Mouse (Mus musculus) midbrain, embryonic 11.5 days (tissue): Measurements from ENCODE around the gene Gorab. TPM values are rescaled to one million over a fixed set of nuclear protein-coding genes. Genes with fewer than 3 reads are reported as not detected.

Experiments
- ATAC-seq: fragments of 200-750 bp; cut with Nextera tagmentation; 2 replicates; pipeline ENCODE4 v1.8.0; 2017; ENCODE audit warnings: moderate TSS enrichment, moderate library complexity; ENCODE audit not compliant: low FRiP score
- DNase-seq: peaks from one replicate; pipeline ENCODE4 v3.0.0; 2015; ENCODE audit warnings: low spot score; ENCODE audit errors: missing footprints
- H3K27ac ChIP-seq: fragments of 300-500 bp; sonication (generic); 2 replicates; pipeline ENCODE4 v1.5.1; 2014; ENCODE audit warnings: low read depth, low read length
- H3K27me3 ChIP-seq: fragments of 300-500 bp; sonication (generic); 2 replicates; pipeline ENCODE4 v1.6.1; 2014; ENCODE audit warnings: mild to moderate bottlenecking, low read length, moderate library complexity, mixed read lengths; ENCODE audit not compliant: control insufficient read depth, insufficient read depth
- H3K36me3 ChIP-seq: fragments of 300-500 bp; sonication (generic); 2 replicates; pipeline ENCODE4 v1.6.1; 2014; ENCODE audit warnings: mild to moderate bottlenecking, low read length, moderate library complexity, mixed read lengths; ENCODE audit not compliant: control insufficient read depth, insufficient read depth
- H3K4me1 ChIP-seq: fragments of 300-500 bp; sonication (generic); 2 replicates; pipeline ENCODE4 v1.6.1; 2014; ENCODE audit warnings: low read length; ENCODE audit not compliant: control insufficient read depth, insufficient read depth
- H3K4me2 ChIP-seq: fragments of 300-500 bp; sonication (generic); 2 replicates; pipeline ENCODE4 v1.6.1; 2014; ENCODE audit warnings: mild to moderate bottlenecking, moderate library complexity
- H3K4me3 ChIP-seq: fragments of 300-500 bp; sonication (generic); 2 replicates; pipeline ENCODE4 v1.5.1; 2014; ENCODE audit warnings: low read depth, low read length
- H3K9ac ChIP-seq: fragments of 300-500 bp; sonication (generic); 2 replicates; pipeline ENCODE4 v1.6.1; 2014; ENCODE audit warnings: low read length
- H3K9me3 ChIP-seq: fragments of 300-500 bp; sonication (generic); 2 replicates; pipeline ENCODE4 v1.6.1; 2016; ENCODE audit warnings: low read length; ENCODE audit not compliant: control insufficient read depth
- WGBS: fragments of 180-500 bp; shearing (Covaris S2); extraction: QIAGEN DNeasy Blood & Tissue Kit; methylation state at CpG from one replicate; pipeline ENCODE4 v1.1.7; 2014; 5-methylcytosine and 5-hydroxymethylcytosine counted together
- polyA plus RNA-seq: library from polyadenylated mRNA; unstranded; fragments of >200 nt; fragmentation: Nextera tagmentation; extraction: Ambion mirVana; gene quantifications from 2 replicates; pipeline ENCODE4 v1.2.1, GENCODE M21; 2014

Gorab gene
- polyA plus RNA-seq, 1 experiment from 2014 or later, result 27.9 TPM

DNA sequence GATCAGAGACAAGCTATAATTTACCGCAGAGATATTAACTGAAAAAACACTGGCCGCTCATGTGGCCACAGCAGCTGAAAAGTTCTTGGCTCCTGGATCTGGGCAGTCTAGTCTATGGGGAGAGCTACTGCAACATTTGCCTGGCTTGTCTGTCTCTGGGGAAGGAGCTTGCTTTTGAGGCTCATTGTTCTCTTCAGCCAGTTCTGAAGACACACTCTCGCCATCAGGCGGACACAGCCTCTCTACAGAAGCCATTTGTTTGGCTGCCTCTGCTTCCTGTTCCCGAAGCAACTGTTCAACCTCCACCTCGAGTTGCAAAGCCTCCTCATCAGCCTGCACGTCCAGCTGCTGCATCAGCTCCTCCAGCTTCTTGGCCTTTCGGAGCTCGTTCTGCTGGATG is 17.3 kb downstream of the Gorab start:
- ATAC-seq (no peak), DNase-seq (no peak)
- Histone ChIP-seq H3K9me3 (no peaks in the 10 kb centered on the region), H3K4me1 (no peaks in the 10 kb centered on the region), H3K4me2 (no peak overlapping the region), H3K36me3 (peaks cover 6% of the 10 kb centered on the region; the same call in 1 of the 2 replicates), H3K9ac (no peak overlapping the region), H3K27ac (no peak overlapping the region), H3K27me3 (no peaks in the 10 kb centered on the region), H3K4me3 (no peak overlapping the region)
- 91% methylated on average over 9 of the region's 9 CpGs for WGBS

DNA sequence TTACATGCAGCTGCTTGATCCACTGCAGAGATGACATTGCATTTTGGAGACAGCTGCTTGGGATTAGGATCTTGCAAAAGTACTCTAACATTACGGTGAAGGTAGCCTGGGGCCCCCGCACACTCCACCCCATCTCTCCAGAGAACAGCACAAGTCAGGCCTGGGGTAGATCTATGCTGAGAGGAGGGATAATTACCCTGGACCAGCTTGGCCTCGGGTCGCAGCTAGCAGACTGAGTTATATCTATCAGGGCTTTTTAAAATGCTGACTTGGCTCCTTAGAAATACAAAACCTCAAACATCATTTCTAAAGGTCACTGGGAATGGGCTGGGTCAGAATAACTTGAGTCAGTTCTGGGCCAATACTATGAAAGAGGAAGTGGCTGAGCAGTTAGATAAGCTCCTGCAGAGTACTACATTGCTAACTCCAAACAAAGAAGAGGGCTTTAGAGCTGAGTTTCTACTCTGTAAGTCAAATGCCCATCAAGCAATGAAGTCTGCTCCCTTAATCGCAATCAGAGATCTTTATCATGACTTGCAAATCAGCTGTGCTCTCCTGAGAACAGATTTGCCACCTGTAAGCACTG is 19.9 kb downstream of the Gorab start:
- ATAC-seq (no peak), DNase-seq (no peak)
- WGBS, result 77% methylated on average over 5 of the region's 5 CpGs
- no peak overlapping the region for H3K4me2 ChIP-seq
- H3K27me3 ChIP-seq, result no peaks in the 10 kb centered on the region
- H3K9me3 ChIP-seq, result no peaks in the 10 kb centered on the region
- no peak overlapping the region for H3K9ac ChIP-seq
- H3K4me1 ChIP-seq, result no peaks in the 10 kb centered on the region
- H3K36me3 ChIP-seq, result peaks cover 6% of the 10 kb centered on the region; the same call in 1 of the 2 replicates
- no peak overlapping the region for H3K4me3 ChIP-seq
- no peak overlapping the region for H3K27ac ChIP-seq

DNA sequence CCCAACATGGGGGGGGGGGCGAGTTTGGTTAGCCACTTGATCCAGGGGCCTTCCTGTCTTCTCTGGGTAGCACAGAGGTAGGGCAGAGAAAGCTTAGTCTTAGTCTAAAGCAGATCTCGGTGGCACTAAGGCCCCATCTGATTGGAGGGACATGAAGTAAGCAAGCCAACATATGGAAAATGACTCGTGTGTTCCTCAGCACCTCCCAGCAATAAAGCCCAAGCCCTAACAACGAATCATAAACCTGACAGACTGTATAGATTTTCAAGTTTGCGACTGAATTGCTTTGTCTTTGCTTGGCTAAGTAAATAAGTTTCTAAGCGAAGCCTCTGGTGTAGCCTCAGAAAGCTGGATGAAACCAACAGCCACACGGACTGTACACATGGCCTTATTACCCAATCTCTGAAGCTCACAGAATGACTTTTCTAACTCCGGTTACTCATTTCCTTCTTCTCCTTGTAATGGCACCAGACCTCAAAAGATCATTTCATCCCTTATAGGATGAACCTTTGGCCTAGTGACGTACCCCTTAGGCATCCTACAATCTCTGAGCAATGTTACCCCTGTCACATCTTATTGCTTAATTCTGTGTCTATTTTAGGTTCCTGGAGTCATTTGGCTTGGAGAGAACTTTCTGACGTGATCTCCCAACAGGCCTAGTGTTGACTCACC is 21.3 kb downstream of the Gorab start:
- 89% methylated on average over 10 of the region's 10 CpGs for WGBS
- Histone ChIP-seq H3K27me3 (no peaks in the 10 kb centered on the region), H3K9ac (no peak overlapping the region), H3K4me3 (no peak overlapping the region), H3K4me1 (no peaks in the 10 kb centered on the region), H3K27ac (no peak overlapping the region), H3K36me3 (peaks cover 6% of the 10 kb centered on the region; the same call in 1 of the 2 replicates), H3K9me3 (no peaks in the 10 kb centered on the region), H3K4me2 (no peak overlapping the region)
- no peak for DNase-seq
- no peak for ATAC-seq

DNA sequence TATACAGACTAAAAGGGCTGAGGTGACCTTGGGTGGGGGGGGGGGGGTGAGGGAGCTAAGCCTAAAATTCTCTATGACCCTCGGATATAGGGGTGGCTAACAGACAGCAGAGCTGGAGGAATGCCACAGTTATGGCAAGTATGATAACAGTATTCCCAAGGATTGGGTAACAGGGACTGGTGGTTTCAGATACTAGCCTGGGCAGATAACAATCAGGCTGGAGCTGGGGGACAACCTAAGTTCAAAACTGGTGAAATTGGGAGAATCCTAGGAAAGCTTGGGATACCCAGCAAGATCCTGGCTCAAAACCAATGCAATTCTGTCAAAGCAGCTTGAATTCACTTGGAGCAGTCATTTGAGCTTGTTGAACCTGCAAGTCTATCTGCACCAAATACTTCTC is 22.9 kb downstream of the Gorab start:
- H3K4me3 ChIP-seq, result no peak overlapping the region
- no peaks in the 10 kb centered on the region for H3K27me3 ChIP-seq
- H3K4me2 ChIP-seq, result no peak overlapping the region
- H3K36me3 ChIP-seq, result peaks cover 1% of the 10 kb centered on the region; the same call in 1 of the 2 replicates
- H3K4me1 ChIP-seq, result no peaks in the 10 kb centered on the region
- ATAC-seq (no peak), DNase-seq (no peak)
- 94% methylated on average over 1 of the region's 1 CpGs for WGBS
- H3K27ac ChIP-seq, result no peak overlapping the region
- H3K9ac ChIP-seq, result no peak overlapping the region
- no peaks in the 10 kb centered on the region for H3K9me3 ChIP-seq

DNA sequence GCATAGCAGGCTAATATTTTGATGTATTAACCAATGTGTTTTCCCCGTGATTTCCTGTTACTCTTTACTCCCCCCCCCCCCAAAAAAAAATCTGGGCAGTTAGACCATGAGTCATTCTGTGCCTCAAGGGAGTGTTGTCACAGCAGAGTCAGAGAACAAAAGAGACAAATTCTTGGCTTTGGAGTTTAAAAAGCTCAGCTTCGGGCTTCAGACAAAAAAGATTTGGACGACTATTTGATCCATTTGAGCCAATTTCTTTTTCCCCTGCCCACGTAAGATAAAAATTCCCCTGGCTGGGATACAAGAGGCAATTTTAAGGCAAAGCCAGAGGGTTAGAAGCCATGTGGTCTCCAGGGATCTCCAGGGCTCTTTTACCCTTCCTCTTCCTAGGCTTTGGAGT is 23.4 kb downstream of the Gorab start:
- Histone ChIP-seq H3K27me3 (no peaks in the 10 kb centered on the region), H3K4me3 (no peak overlapping the region), H3K4me1 (no peaks in the 10 kb centered on the region), H3K27ac (no peak overlapping the region), H3K9me3 (no peaks in the 10 kb centered on the region), H3K4me2 (no peak overlapping the region), H3K9ac (no peak overlapping the region), H3K36me3 (no peaks in the 10 kb centered on the region)
- 41% methylated on average over 4 of the region's 4 CpGs for WGBS
- DNase-seq (no peak), ATAC-seq (no peak)

DNA sequence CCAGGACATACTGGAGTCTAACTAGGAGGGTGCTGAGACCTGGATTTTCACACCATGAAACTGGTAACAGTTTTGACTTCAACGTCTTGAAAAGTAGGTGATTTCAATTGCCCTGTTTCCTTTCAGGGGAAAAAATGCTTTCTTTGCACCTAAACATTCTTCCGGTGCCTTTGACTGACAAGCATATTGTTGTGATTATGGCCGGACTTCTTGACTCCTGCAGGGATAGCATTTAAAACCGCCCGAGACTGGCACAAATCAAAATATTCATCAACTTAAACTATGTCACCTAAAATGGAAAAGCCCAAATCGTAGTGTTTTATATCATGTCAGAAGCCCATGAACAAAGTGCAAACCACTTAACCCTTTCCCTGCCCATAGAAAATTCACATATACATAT is 25.5 kb downstream of the Gorab start:
- Histone ChIP-seq H3K9me3 (no peaks in the 10 kb centered on the region), H3K9ac (no peak overlapping the region), H3K27me3 (no peaks in the 10 kb centered on the region), H3K27ac (no peak overlapping the region), H3K4me2 (no peak overlapping the region), H3K4me1 (no peaks in the 10 kb centered on the region), H3K4me3 (no peak overlapping the region), H3K36me3 (no peaks in the 10 kb centered on the region)
- WGBS, result 56% methylated on average over 6 of the region's 6 CpGs
- DNase-seq, result no peak
- ATAC-seq, result no peak

DNA sequence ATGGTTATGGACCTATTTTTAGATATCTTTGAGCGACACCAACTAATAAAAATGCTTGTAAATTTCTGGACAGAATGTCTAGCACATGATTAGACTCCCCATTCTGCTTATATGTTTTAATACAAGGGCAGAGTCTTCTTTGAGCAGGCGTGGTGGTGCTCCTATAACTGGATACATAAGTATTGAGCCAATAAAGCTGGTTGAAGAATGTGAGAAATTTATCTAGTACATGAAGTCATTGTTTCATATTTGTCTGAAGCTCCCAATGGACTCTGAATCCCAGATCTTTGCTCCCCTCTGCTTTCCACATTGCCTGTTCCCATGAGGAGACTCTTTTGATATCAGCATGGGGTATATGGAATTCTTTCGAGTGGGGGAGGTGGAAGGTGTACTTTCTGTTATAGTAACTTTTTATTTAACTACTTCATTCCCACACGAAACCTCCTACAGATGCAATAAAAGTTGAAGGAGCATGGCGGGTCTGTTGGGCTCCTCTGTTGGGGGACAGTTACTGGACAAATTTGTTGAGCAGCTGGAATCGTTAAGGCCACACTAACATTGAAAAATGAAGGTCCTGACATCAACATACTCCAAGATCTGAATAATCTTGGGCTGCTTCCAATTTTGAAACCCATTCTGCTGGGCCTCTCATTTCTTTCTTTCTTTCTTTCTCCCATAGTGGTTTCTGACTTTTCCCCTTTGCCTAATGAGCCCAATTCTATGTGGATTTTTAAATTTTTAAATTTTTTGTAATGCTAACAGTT is 26.5 kb downstream of the Gorab start:
- no peaks in the 10 kb centered on the region for H3K9me3 ChIP-seq
- ATAC-seq (no peak), DNase-seq (no peak)
- WGBS, result 79% methylated on average over 6 of the region's 6 CpGs
- H3K4me3 ChIP-seq, result no peak overlapping the region
- H3K36me3 ChIP-seq, result no peaks in the 10 kb centered on the region
- H3K4me2 ChIP-seq, result no peak overlapping the region
- H3K9ac ChIP-seq, result no peak overlapping the region
- no peak overlapping the region for H3K27ac ChIP-seq
- H3K4me1 ChIP-seq, result no peaks in the 10 kb centered on the region
- H3K27me3 ChIP-seq, result no peaks in the 10 kb centered on the region

DNA sequence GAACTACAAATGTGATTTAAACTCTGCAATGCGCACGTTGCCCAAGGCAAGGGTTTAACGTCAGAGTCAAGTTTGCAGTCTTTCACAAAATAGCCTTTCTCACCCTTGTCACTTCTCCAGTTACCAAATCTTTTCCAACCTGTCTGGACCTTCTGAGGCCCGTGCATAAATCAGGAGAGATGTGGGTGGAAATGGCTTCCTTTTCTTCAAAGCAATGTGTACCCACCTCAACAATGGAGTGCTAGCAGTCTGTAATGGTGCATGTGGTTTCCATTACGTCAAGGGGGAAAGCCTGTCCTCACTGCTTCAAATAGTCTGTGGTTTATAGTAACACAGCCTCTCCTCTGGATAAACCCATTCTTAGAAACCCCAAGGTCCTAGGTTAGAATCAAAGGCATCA is 29.0 kb downstream of the Gorab start:
- H3K27ac ChIP-seq, result no peak overlapping the region
- H3K36me3 ChIP-seq, result no peaks in the 10 kb centered on the region
- H3K4me2 ChIP-seq, result no peak overlapping the region
- WGBS, result 87% methylated on average over 5 of the region's 5 CpGs
- no peak for ATAC-seq
- no peak for DNase-seq
- H3K4me3 ChIP-seq, result no peak overlapping the region
- no peaks in the 10 kb centered on the region for H3K9me3 ChIP-seq
- no peak overlapping the region for H3K9ac ChIP-seq
- no peaks in the 10 kb centered on the region for H3K27me3 ChIP-seq
- no peaks in the 10 kb centered on the region for H3K4me1 ChIP-seq

DNA sequence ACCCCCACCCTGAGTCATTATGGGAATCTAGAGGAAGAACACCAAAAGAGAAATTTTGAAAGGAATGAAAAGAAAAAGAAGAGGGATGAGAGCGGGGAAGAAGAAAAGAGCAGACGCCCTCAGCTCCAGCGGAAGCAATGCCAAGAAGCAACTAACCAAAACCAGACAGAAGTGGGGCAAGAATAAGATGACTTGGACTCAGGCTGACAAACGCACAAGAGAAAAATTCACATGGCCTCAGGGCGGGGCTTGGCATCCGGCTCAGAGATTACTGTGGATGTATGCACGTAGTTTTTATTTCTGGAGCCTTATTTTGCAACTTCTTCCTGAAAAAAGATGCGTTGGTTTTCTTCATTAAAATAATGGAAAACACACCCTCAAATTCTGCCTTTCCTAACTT is 41.3 kb downstream of the Gorab start:
- no peaks in the 10 kb centered on the region for H3K9me3 ChIP-seq
- WGBS, result 81% methylated on average over 8 of the region's 8 CpGs
- no peak overlapping the region for H3K4me3 ChIP-seq
- no peak overlapping the region for H3K9ac ChIP-seq
- no peaks in the 10 kb centered on the region for H3K36me3 ChIP-seq
- no peak overlapping the region for H3K27ac ChIP-seq
- no peaks in the 10 kb centered on the region for H3K4me1 ChIP-seq
- DNase-seq (no peak), ATAC-seq (no peak)
- no peaks in the 10 kb centered on the region for H3K27me3 ChIP-seq
- H3K4me2 ChIP-seq, result no peak overlapping the region
